Mouse (Mus musculus): ENCODE measurements around the gene Dlgap1. TPM values are rescaled to one million over a fixed set of nuclear protein-coding genes. Genes with fewer than 3 reads are reported as not detected.

The Dlgap1 gene
- polyA plus RNA-seq, 1 experiment from 2014 or later: 7.2 TPM

GRCm38 (mm10) chr17:70737424-70737823, 768.6 kb downstream of the Dlgap1 start:
- Histone ChIP-seq H3K27ac (no peak overlapping the region), H3K4me2 (replicated peaks) (peak overlapping the region; percentile 52), H3K9me3 (replicated peaks) (no peaks in the 10 kb centered on the region), H3K4me1 (peaks cover 15% of the 10 kb centered on the region), H3K36me3 (no peaks in the 10 kb centered on the region), H3K27me3 (no peaks in the 10 kb centered on the region), H3K4me3 (0 out of 2 replicates have a peak overlapping the region, but pooled peaks have one; percentile 21), H3K9ac (no peak overlapping the region)
- 2% methylated on average over 6 of the region's 6 CpGs for WGBS
- peak; percentile 64 for ATAC-seq (ENCODE audit: low FRiP score)

GRCm38 (mm10) chr17:70738168-70738854, 769.4 kb downstream of the Dlgap1 start:
- Histone ChIP-seq H3K4me3 (peak overlapping the region; percentile 21), H3K27me3 (no peaks in the 10 kb centered on the region), H3K27ac (peak overlapping the region; percentile 64), H3K9ac (0 out of 2 replicates have a peak overlapping the region, but pooled peaks have one; percentile 45), H3K36me3 (no peaks in the 10 kb centered on the region), H3K9me3 (replicated peaks) (no peaks in the 10 kb centered on the region), H3K4me2 (replicated peaks) (peak overlapping the region; percentile 52), H3K4me1 (peaks cover 15% of the 10 kb centered on the region)
- 3% methylated on average over 17 of the region's 17 CpGs for WGBS
- ATAC-seq (ENCODE audit: low FRiP score): peak; percentile 90

- H3K9ac ChIP-seq: no peak overlapping the region
- ATAC-seq (ENCODE audit: low FRiP score): no peak
- WGBS: 87% methylated on average over 6 of the region's 6 CpGs
Observed at GRCm38 (mm10) chr17:70739346-70739745, 770.5 kb downstream of the Dlgap1 start.

GRCm38 (mm10) chr17:70741696-70742095, 772.8 kb downstream of the Dlgap1 start:
- peaks cover 19% of the 10 kb centered on the region for H3K4me1 ChIP-seq
- H3K9ac ChIP-seq: no peak overlapping the region
- WGBS: 95% methylated on average over 1 of the region's 1 CpGs
- H3K27ac ChIP-seq: no peak overlapping the region
- H3K4me2 ChIP-seq (replicated peaks): no peak overlapping the region
- no peaks in the 10 kb centered on the region for H3K36me3 ChIP-seq
- H3K9me3 ChIP-seq (replicated peaks): no peaks in the 10 kb centered on the region
- ATAC-seq (ENCODE audit: low FRiP score): no peak
- no peak overlapping the region for H3K4me3 ChIP-seq
- H3K27me3 ChIP-seq: no peaks in the 10 kb centered on the region

More at GRCm38 (mm10) chr17:70739346-70739745, 770.5 kb downstream of the Dlgap1 start:
- Histone ChIP-seq H3K4me2 (replicated peaks) (no peak overlapping the region), H3K9me3 (replicated peaks) (no peaks in the 10 kb centered on the region), H3K36me3 (no peaks in the 10 kb centered on the region), H3K27ac (no peak overlapping the region), H3K4me1 (peaks cover 15% of the 10 kb centered on the region), H3K4me3 (no peak overlapping the region), H3K27me3 (no peaks in the 10 kb centered on the region)

GRCm38 (mm10) chr17:70744570-70745153, 775.8 kb downstream of the Dlgap1 start:
- Histone ChIP-seq H3K4me1 (peaks cover 22% of the 10 kb centered on the region), H3K9me3 (replicated peaks) (no peaks in the 10 kb centered on the region), H3K4me3 (no peak overlapping the region), H3K27ac (no peak overlapping the region), H3K36me3 (no peaks in the 10 kb centered on the region), H3K9ac (no peak overlapping the region), H3K27me3 (no peaks in the 10 kb centered on the region), H3K4me2 (replicated peaks) (no peak overlapping the region)
- ATAC-seq (ENCODE audit: low FRiP score): no peak
- 93% methylated on average over 5 of the region's 5 CpGs for WGBS

GRCm38 (mm10) chr17:70745385-70745784, 776.5 kb downstream of the Dlgap1 start:
- WGBS: 71% methylated on average over 6 of the region's 6 CpGs
- Histone ChIP-seq H3K4me2 (replicated peaks) (no peak overlapping the region), H3K4me1 (peaks cover 22% of the 10 kb centered on the region), H3K4me3 (no peak overlapping the region), H3K9me3 (replicated peaks) (no peaks in the 10 kb centered on the region), H3K36me3 (no peaks in the 10 kb centered on the region), H3K27ac (no peak overlapping the region), H3K27me3 (peaks cover 4% of the 10 kb centered on the region; the same call in 1 of the 2 replicates), H3K9ac (no peak overlapping the region)
- ATAC-seq (ENCODE audit: low FRiP score): no peak

GRCm38 (mm10) chr17:70746379-70747079, 777.7 kb downstream of the Dlgap1 start:
- no peaks in the 10 kb centered on the region for H3K36me3 ChIP-seq
- no peak overlapping the region for H3K9ac ChIP-seq
- peaks cover 31% of the 10 kb centered on the region for H3K4me1 ChIP-seq
- no peak for ATAC-seq (ENCODE audit: low FRiP score)
- H3K4me2 ChIP-seq (replicated peaks): no peak overlapping the region
- H3K27ac ChIP-seq: no peak overlapping the region
- 34% methylated on average over 9 of the region's 9 CpGs for WGBS
- H3K27me3 ChIP-seq: peaks cover 5% of the 10 kb centered on the region; the same call in 1 of the 2 replicates
- H3K9me3 ChIP-seq (replicated peaks): no peaks in the 10 kb centered on the region
- H3K4me3 ChIP-seq: no peak overlapping the region

GRCm38 (mm10) chr17:70747731-70748475, 779.0 kb downstream of the Dlgap1 start:
- H3K27ac ChIP-seq: peak overlapping the region; percentile 80
- under 1% methylated on average over 23 of the region's 23 CpGs for WGBS
- peaks cover 13% of the 10 kb centered on the region; the same call in 1 of the 2 replicates for H3K27me3 ChIP-seq
- H3K4me1 ChIP-seq: peaks cover 31% of the 10 kb centered on the region
- H3K9ac ChIP-seq: peak overlapping the region; percentile 33
- H3K4me2 ChIP-seq (replicated peaks): peak overlapping the region; percentile 47
- peak; percentile 72 for ATAC-seq (ENCODE audit: low FRiP score)
- H3K36me3 ChIP-seq: no peaks in the 10 kb centered on the region
- peak overlapping the region; percentile 20 for H3K4me3 ChIP-seq
- H3K9me3 ChIP-seq (replicated peaks): no peaks in the 10 kb centered on the region

GRCm38 (mm10) chr17:70748476-70748830, 779.6 kb downstream of the Dlgap1 start:
- H3K9ac ChIP-seq: peak overlapping the region; percentile 33; the same call in 1 of the 2 replicates

GRCm38 (mm10) chr17:70748964-70749650, 780.2 kb downstream of the Dlgap1 start:
- H3K4me1 ChIP-seq: peaks cover 31% of the 10 kb centered on the region
- no peak for ATAC-seq (ENCODE audit: low FRiP score)
- H3K9me3 ChIP-seq (replicated peaks): no peaks in the 10 kb centered on the region
- H3K27ac ChIP-seq: no peak overlapping the region
- peaks cover 20% of the 10 kb centered on the region for H3K27me3 ChIP-seq
- no peak overlapping the region for H3K4me2 ChIP-seq (replicated peaks)
- H3K9ac ChIP-seq: no peak overlapping the region
- 42% methylated on average over 7 of the region's 7 CpGs for WGBS
- H3K36me3 ChIP-seq: no peaks in the 10 kb centered on the region
- H3K4me3 ChIP-seq: no peak overlapping the region

More at GRCm38 (mm10) chr17:70748476-70748830, 779.6 kb downstream of the Dlgap1 start:
- H3K4me2 ChIP-seq (replicated peaks): peak overlapping the region; percentile 47
- H3K4me1 ChIP-seq: peaks cover 31% of the 10 kb centered on the region
- H3K36me3 ChIP-seq: no peaks in the 10 kb centered on the region
- WGBS: 6% methylated on average over 10 of the region's 10 CpGs
- H3K4me3 ChIP-seq: peak overlapping the region; percentile 20; the same call in 1 of the 2 replicates
- H3K27ac ChIP-seq: peak overlapping the region; percentile 80
- H3K9me3 ChIP-seq (replicated peaks): no peaks in the 10 kb centered on the region
- H3K27me3 ChIP-seq: peaks cover 16% of the 10 kb centered on the region; the same call in 1 of the 2 replicates
- ATAC-seq (ENCODE audit: low FRiP score): no peak

All from hindbrain, embryonic 12.5 days (tissue).